Mouse (Mus musculus) macrophage (primary cell): ENCODE measurements at regions not wholly inside any gene's neighbourhood (a gene's known extent, or its start where the extent isn't known, plus 50 kb on each side); places are given as distances from the start of the nearest gene placed in this dataset.
A peak's percentile ranks its signal among the peaks of the same experiment; 100 is the strongest.

Experiments
- H3K27ac ChIP-seq: fragments of 350-480 bp; formaldehyde crosslinking; 2 replicates; pipeline ENCODE4 v1.9.0; 2021
- H3K36me3 ChIP-seq: fragments of 350-480 bp; formaldehyde crosslinking; 2 replicates; pipeline ENCODE4 v1.9.0; 2021; ENCODE audit errors: inconsistent target
- H3K4me3 ChIP-seq: fragments of 350-480 bp; formaldehyde crosslinking; 2 replicates; pipeline ENCODE4 v1.9.0; 2021; ENCODE audit errors: inconsistent target
- H3K79me2 ChIP-seq: fragments of 350-480 bp; formaldehyde crosslinking; 2 replicates; pipeline ENCODE4 v1.9.0; 2021; ENCODE audit errors: inconsistent target
- WGBS: methylation state at CpG from one replicate; pipeline ENCODE4 v1.1.7; 2026; ENCODE audit warnings: inconsistent platforms; ENCODE audit not compliant: missing documents; 5-methylcytosine and 5-hydroxymethylcytosine counted together

- H3K79me2 ChIP-seq: no peaks in the 10 kb centered on the region
- no peaks in the 10 kb centered on the region for H3K36me3 ChIP-seq
- H3K4me3 ChIP-seq: no peak overlapping the region
- H3K27ac ChIP-seq: 0 out of 2 replicates have a peak overlapping the region, but pooled peaks have one; percentile 19
- 51% methylated on average over 6 of the region's 6 CpGs for WGBS
Measured at GRCm38 (mm10) chr2:118025829-118026735, 85.6 kb upstream of the Thbs1 start.

- no peak overlapping the region for H3K4me3 ChIP-seq
- H3K79me2 ChIP-seq: no peaks in the 10 kb centered on the region
- 75% methylated on average over 1 of the region's 1 CpGs for WGBS
- no peak overlapping the region for H3K27ac ChIP-seq
- H3K36me3 ChIP-seq: no peaks in the 10 kb centered on the region
Measured at GRCm38 (mm10) chr2:118028881-118029280, 82.8 kb upstream of the Thbs1 start.

DNA sequence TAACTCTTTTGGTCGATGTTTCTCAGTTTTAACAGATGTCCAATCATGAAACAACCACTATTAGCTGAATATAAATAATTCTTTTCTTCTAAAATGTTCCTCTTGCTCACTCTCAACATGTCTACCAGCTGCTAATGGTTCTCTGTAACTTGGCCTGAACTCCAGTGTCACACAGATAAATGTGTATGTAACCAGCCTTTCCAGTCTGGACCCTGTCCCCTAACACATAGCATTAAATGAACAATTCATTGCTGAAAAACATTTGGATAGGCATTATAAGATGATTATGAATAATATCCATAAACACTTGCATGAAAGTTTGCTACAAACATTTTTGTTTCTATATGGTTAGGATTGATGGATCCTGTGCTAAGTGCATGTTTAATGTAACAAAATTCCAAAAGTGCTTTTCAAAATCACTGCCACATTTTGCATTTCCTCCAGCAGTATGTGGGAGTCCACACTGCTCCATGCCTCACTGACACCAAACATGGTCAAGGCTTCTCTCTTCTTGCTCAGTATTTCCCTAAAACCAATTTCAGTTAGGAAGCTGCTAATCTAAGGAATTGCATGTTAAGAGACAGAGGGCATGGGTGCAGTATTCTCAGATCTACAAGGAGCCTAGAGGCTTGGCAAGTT, 82.1 kb upstream of the Thbs1 start:
- no peaks in the 10 kb centered on the region for H3K36me3 ChIP-seq
- H3K4me3 ChIP-seq: no peak overlapping the region
- WGBS: 9% methylated on average over 1 of the region's 1 CpGs
- no peak overlapping the region for H3K27ac ChIP-seq
- H3K79me2 ChIP-seq: no peaks in the 10 kb centered on the region

DNA sequence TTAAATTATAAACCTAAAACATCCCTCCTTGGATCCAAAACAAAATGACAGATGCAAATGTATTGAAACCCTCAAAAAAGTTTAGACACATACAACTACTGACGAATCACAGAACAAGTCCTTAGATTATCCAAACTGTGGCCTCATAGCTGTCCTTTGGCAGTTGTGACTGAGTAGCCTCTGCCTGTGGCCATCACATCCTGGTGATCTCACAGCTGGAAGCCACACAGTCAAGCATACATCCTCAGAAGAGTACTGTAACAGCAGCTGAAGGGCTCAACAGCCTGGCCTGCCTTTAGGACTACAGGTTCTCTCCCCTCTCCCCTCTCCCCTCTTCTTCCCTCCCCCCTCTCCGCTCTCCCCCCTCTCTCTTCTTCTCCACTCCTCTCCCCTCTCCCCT, 80.0 kb upstream of the Thbs1 start:
- no peaks in the 10 kb centered on the region for H3K36me3 ChIP-seq
- no peak overlapping the region for H3K27ac ChIP-seq
- 100% methylated on average over 1 of the region's 2 CpGs for WGBS
- no peak overlapping the region for H3K4me3 ChIP-seq
- no peaks in the 10 kb centered on the region for H3K79me2 ChIP-seq

GRCm38 (mm10) chr2:118033377-118033776, 78.3 kb upstream of the Thbs1 start:
- H3K4me3 ChIP-seq: no peak overlapping the region
- whole genome bisulfite sequencing: 95% methylated on average over 4 of the region's 4 CpGs
- no peak overlapping the region for H3K27ac ChIP-seq
- no peaks in the 10 kb centered on the region for H3K79me2 ChIP-seq
- H3K36me3 ChIP-seq: no peaks in the 10 kb centered on the region

- WGBS: 82% methylated on average over 3 of the region's 3 CpGs
- H3K36me3 ChIP-seq: no peaks in the 10 kb centered on the region
- no peak overlapping the region for H3K4me3 ChIP-seq
- peak overlapping the region; percentile 3; the same call in 1 of the 2 replicates for H3K27ac ChIP-seq
- H3K79me2 ChIP-seq: no peaks in the 10 kb centered on the region
Measured at GRCm38 (mm10) chr2:118034026-118034425, 77.7 kb upstream of the Thbs1 start.

GRCm38 (mm10) chr2:118035333-118035732, 76.3 kb upstream of the Thbs1 start:
- H3K4me3 ChIP-seq: no peak overlapping the region
- H3K79me2 ChIP-seq: no peaks in the 10 kb centered on the region
- WGBS: 94% methylated on average over 1 of the region's 1 CpGs
- H3K27ac ChIP-seq: peak overlapping the region; percentile 38
- H3K36me3 ChIP-seq: no peaks in the 10 kb centered on the region

GRCm38 (mm10) chr2:118038859-118039818, 72.5 kb upstream of the Thbs1 start:
- no peaks in the 10 kb centered on the region for H3K79me2 ChIP-seq
- H3K4me3 ChIP-seq: no peak overlapping the region
- WGBS: 93% methylated on average over 16 of the region's 16 CpGs
- no peaks in the 10 kb centered on the region for H3K36me3 ChIP-seq
- no peak overlapping the region for H3K27ac ChIP-seq

DNA sequence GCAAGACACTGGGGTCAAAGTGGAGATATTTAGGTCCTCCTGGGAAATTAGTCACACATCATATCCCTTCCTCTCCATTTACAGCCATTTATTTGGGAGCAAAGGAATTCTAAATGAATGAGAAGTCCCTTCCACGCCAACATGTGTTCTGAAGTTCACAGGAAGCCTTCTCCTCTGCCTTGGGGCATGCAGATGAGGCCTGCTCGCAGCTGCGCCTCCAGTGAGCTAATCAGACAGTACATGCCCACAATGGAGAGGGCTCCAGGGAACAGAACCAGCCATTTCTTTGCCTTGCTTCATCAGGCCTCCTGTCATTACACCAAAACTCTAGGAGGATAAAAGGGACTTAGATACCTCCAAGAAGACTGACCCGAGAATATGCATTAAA, 71.9 kb upstream of the Thbs1 start:
- WGBS: 98% methylated on average over 4 of the region's 4 CpGs
- H3K4me3 ChIP-seq: no peak overlapping the region
- H3K27ac ChIP-seq: no peak overlapping the region
- no peaks in the 10 kb centered on the region for H3K79me2 ChIP-seq
- H3K36me3 ChIP-seq: no peaks in the 10 kb centered on the region

- no peak overlapping the region for H3K27ac ChIP-seq
- H3K36me3 ChIP-seq: no peaks in the 10 kb centered on the region
- H3K4me3 ChIP-seq: no peak overlapping the region
- H3K79me2 ChIP-seq: no peaks in the 10 kb centered on the region
- WGBS: 85% methylated on average over 5 of the region's 5 CpGs
Measured at GRCm38 (mm10) chr2:118042380-118043055, 69.2 kb upstream of the Thbs1 start.

- WGBS: 68% methylated on average over 1 of the region's 1 CpGs
- no peak overlapping the region for H3K27ac ChIP-seq
- no peaks in the 10 kb centered on the region for H3K36me3 ChIP-seq
- no peak overlapping the region for H3K4me3 ChIP-seq
- H3K79me2 ChIP-seq: no peaks in the 10 kb centered on the region
Measured at GRCm38 (mm10) chr2:118044666-118045065, 67.0 kb upstream of the Thbs1 start.

DNA sequence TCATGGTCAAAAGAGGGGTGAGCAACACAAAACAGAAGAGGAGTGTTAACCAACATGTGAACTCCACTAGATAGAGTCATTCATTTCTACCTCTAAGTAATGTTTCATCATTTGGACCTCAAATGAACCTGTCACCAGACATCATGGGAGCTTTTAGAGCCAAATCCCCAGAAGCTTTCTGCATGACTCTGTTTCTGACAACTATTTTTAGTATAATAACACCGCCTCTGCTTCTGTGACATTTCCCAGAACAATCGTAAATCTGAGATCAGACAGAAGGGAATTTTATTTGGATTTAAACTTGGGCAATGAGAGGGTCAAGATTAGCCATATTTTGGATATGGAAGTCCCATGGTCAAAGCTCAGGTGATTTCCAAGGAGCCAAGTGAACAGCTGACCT, 61.4 kb upstream of the Thbs1 start:
- 100% methylated on average over 2 of the region's 2 CpGs for WGBS
- H3K36me3 ChIP-seq: no peaks in the 10 kb centered on the region
- no peak overlapping the region for H3K27ac ChIP-seq
- no peak overlapping the region for H3K4me3 ChIP-seq
- no peaks in the 10 kb centered on the region for H3K79me2 ChIP-seq

DNA sequence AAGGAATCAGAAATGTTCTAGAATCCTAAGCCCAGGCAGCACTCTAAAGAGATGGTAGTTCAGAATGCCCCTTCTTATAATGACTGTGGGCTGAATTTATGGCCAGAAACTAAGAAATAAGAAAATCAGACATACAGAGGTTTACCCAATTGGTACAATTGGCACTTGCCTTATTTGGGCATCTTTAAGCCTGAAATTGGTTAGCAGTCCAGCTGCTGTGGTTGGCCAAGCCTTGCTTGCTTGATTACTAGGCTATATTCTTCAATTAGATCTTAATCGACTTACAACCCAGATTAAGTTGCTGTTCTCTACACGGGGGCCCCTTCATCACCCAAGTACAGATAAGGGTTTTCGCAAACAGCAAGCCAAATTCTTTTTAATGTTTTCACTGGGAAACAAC, 60.1 kb upstream of the Thbs1 start:
- no peaks in the 10 kb centered on the region for H3K36me3 ChIP-seq
- no peak overlapping the region for H3K4me3 ChIP-seq
- no peak overlapping the region for H3K27ac ChIP-seq
- no peaks in the 10 kb centered on the region for H3K79me2 ChIP-seq
- 92% methylated on average over 3 of the region's 3 CpGs for WGBS

- WGBS: 70% methylated on average over 4 of the region's 4 CpGs
- H3K27ac ChIP-seq: no peak overlapping the region
- H3K36me3 ChIP-seq: no peaks in the 10 kb centered on the region
- no peaks in the 10 kb centered on the region for H3K79me2 ChIP-seq
- H3K4me3 ChIP-seq: no peak overlapping the region
Measured at GRCm38 (mm10) chr2:118053512-118053911, 58.2 kb upstream of the Thbs1 start.
